Comparison of ENCODE assay signal across 10 mouse cellular contexts in the genomic region with DNA sequence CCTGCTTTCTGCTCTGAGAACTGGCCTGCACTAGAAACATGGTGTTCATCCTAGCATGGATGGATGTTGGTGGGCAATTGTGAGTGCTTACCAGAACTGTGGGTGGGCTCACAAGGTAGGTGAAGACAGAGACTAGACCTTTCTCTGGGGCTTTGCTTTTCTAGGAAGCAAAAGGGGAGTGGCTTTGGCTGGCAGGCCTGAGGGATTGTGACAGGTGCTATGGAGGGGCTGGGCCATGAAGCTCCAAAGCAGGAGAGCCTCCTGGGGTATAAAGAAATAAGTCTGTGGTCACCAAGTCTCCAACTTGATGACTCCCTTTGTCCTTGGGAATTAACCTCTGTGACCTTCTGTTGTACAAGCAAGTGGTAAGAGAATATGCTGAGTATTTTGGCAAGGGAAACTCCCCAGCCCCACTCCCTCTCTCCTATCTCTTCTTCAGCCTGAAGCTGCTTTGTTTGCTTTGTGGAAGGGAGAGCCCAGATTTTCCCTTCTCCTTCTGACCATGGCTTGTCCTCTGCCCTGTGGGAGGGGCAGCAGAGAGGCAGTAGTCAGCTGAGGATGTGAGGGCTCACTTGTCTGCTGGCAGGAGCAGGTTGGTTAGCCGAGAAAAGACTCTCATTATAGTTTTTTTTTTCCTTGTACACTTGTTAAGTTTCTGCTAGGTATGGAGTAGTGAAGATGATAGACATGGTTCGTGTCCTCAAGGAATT. TPM values are rescaled to one million over a fixed set of nuclear protein-coding genes. Genes with fewer than 3 reads are reported as not detected.
DNase-seq lines count a peak whose midpoint lies in the region; ATAC-seq lines count a peak whose summit lies in the region.
"Had no signal": no experiment of that assay in that cellular context is flagged by ENCODE, and none has a peak within 500 bp of the region (broad histone marks: within the 10 kb centered on the region; RNA-seq: fewer than 3 reads in every experiment).

No protein-coding gene starts in this region.

- 0 out of 2 replicates have a peak overlapping the region, but pooled peaks have one; percentile 13 for H3K27ac ChIP-seq in liver, embryonic 11.5 days (ENCODE audit: low read depth, low read length)
- peak overlapping the region; percentile 56; the same call in 1 of the 2 replicates for H3K27ac ChIP-seq in hindbrain, embryonic 15.5 days (replicated peaks)
- H3K27ac ChIP-seq in liver, embryonic 16.5 days (ENCODE audit: low read length), result peak overlapping the region; percentile 46
- H3K27ac ChIP-seq: liver, embryonic 13.5 days had no signal

- H3K9me3 ChIP-seq in liver, embryonic 11.5 days (ENCODE audit: control insufficient read depth, low read length), result no peaks in the 10 kb centered on the region
- H3K9me3 ChIP-seq in hindbrain, embryonic 15.5 days, result no peaks in the 10 kb centered on the region
- H3K9me3 ChIP-seq in liver, embryonic 16.5 days (replicated peaks; ENCODE audit: control insufficient read depth, low read length), result no peaks in the 10 kb centered on the region
- H3K9me3 ChIP-seq: liver, embryonic 13.5 days had no signal

- H3K9ac ChIP-seq in liver, embryonic 11.5 days (ENCODE audit: low read depth, low read length), result no peak overlapping the region
- H3K9ac ChIP-seq in hindbrain, embryonic 15.5 days, result no peak overlapping the region
- no peak overlapping the region for H3K9ac ChIP-seq in liver, embryonic 16.5 days (ENCODE audit: low read depth, low read length)
- H3K9ac ChIP-seq: liver, embryonic 13.5 days had no signal

- no peaks in the 10 kb centered on the region; the same call in 1 of the 2 replicates for H3K36me3 ChIP-seq in liver, embryonic 11.5 days (ENCODE audit: control insufficient read depth, insufficient read depth, low read length)
- no peaks in the 10 kb centered on the region for H3K36me3 ChIP-seq in hindbrain, embryonic 15.5 days
- no peaks in the 10 kb centered on the region for H3K36me3 ChIP-seq in liver, embryonic 16.5 days (ENCODE audit: control insufficient read depth, insufficient read depth)

- no peak for ATAC-seq in liver, embryonic 11.5 days (replicated peaks; ENCODE audit: low FRiP score)
- no peak for ATAC-seq in hindbrain, embryonic 15.5 days (ENCODE audit: low FRiP score, low read depth)
- ATAC-seq in liver, embryonic 16.5 days (ENCODE audit: low read depth), result no peak
- no peak for ATAC-seq in monocyte, adult 5-6 weeks (replicated peaks; ENCODE audit: insufficient number of reproducible peaks, low FRiP score, low TSS enrichment, poor library complexity, severe bottlenecking)

- 51% methylated on average over 2 of the region's 2 CpGs for WGBS in liver, embryonic 11.5 days
- WGBS in hindbrain, embryonic 15.5 days, result 64% methylated on average over 2 of the region's 2 CpGs
- 45% methylated on average over 2 of the region's 2 CpGs for WGBS in liver, embryonic 16.5 days (ENCODE audit: insufficient replicate concordance)

- peaks cover 42% of the 10 kb centered on the region for H3K4me1 ChIP-seq in liver, embryonic 11.5 days (replicated peaks; ENCODE audit: control insufficient read depth, insufficient read depth, low read length)
- H3K4me1 ChIP-seq in hindbrain, embryonic 15.5 days (replicated peaks), result peaks cover 77% of the 10 kb centered on the region
- peaks cover 17% of the 10 kb centered on the region for H3K4me1 ChIP-seq in liver, embryonic 16.5 days (ENCODE audit: control insufficient read depth, low read depth, low read length)

- H3K27me3 ChIP-seq in liver, embryonic 11.5 days (replicated peaks; ENCODE audit: control insufficient read depth, insufficient read depth, low read length), result no peaks in the 10 kb centered on the region
- no peaks in the 10 kb centered on the region for H3K27me3 ChIP-seq in hindbrain, embryonic 15.5 days
- no peaks in the 10 kb centered on the region for H3K27me3 ChIP-seq in liver, embryonic 16.5 days (ENCODE audit: control insufficient read depth, insufficient read depth, low read depth, low read length)
- H3K27me3 ChIP-seq: liver, embryonic 13.5 days had no signal

- DNase-seq in adrenal gland, postnatal 25 days, result peak; percentile 1
- DNase-seq in adrenal gland, postnatal 10 days, result no peak
- DNase-seq in liver, embryonic 11.5 days (ENCODE audit: low spot score), result no peak
- no peak for DNase-seq in liver
- no peak for DNase-seq in cerebellum, adult 9-10 months
- DNase-seq: gastrocnemius, postnatal 36 days; liver, embryonic 13.5 days had no signal

- H3K4me2 ChIP-seq in liver, embryonic 11.5 days, result no peak overlapping the region
- H3K4me2 ChIP-seq in hindbrain, embryonic 15.5 days, result no peak overlapping the region
- H3K4me2 ChIP-seq in liver, embryonic 16.5 days (ENCODE audit: low read depth, low read length), result no peak overlapping the region
- H3K4me2 ChIP-seq: liver, embryonic 13.5 days had no signal

- no peak overlapping the region for H3K4me3 ChIP-seq in liver, embryonic 11.5 days (ENCODE audit: low read depth, low read length)
- H3K4me3 ChIP-seq in hindbrain, embryonic 15.5 days, result no peak overlapping the region
- no peak overlapping the region for H3K4me3 ChIP-seq in liver, embryonic 16.5 days (ENCODE audit: low read depth, low read length)
- H3K4me3 ChIP-seq: liver, embryonic 13.5 days had no signal

RNA-seq across cellular contexts. Expression of gene Plcg1, which starts 8.7 kb away (rescaled TPM):
- total RNA-seq in adrenal gland, postnatal 25 days (2021), result 63.3 and 90.9 TPM in 2 replicates
- total RNA-seq in adrenal gland, postnatal 10 days (2021), result 100 to 1,000 TPM in 1 of 2 experiments, 10 to 100 TPM in 1; 72.2 to 109 TPM
- 22.3 and 27.2 TPM in 2 replicates for polyA plus RNA-seq in liver, embryonic 11.5 days (2014; fragmentation: Nextera tagmentation; extraction: Ambion mirVana)
- polyA plus RNA-seq in hindbrain, embryonic 15.5 days (2015; fragmentation: Nextera tagmentation; extraction: Ambion mirVana), result 55.1 and 56.5 TPM in 2 replicates
- polyA plus RNA-seq in liver, embryonic 16.5 days (2015; fragmentation: Nextera tagmentation; extraction: Ambion mirVana), result 4.4 and 5.5 TPM in 2 replicates
- total RNA-seq in monocyte, adult 5-6 weeks (2017), result 7.9 to 14.9 TPM (median 14.5 TPM) in 3 replicates
